Mouse (Mus musculus) C2C12 (cell line): ENCODE measurements around the gene S100a16. TPM values are rescaled to one million over a fixed set of nuclear protein-coding genes. Genes with fewer than 3 reads are reported as not detected.

Experiments
- H3K27me3 ChIP-seq: one replicate; pipeline ENCODE4 v1.6.1; 2011; ENCODE audit not compliant: control insufficient read depth, insufficient read depth, insufficient read length
- H3K36me3 ChIP-seq: one replicate; pipeline ENCODE4 v1.6.1; 2011; ENCODE audit not compliant: control insufficient read depth, insufficient read depth
- H3K4me3 ChIP-seq: one replicate; pipeline ENCODE4 v1.5.1; 2011; ENCODE audit warnings: mild to moderate bottlenecking, control low read depth; ENCODE audit not compliant: poor library complexity, insufficient read depth, severe bottlenecking
- H3K79me2 ChIP-seq: one replicate; pipeline ENCODE4 v1.6.1; 2011; ENCODE audit not compliant: control insufficient read depth, insufficient read depth
- H3K79me3 ChIP-seq: one replicate; pipeline ENCODE4 v1.6.1; 2011; ENCODE audit warnings: low read depth, control low read depth
- H3ac ChIP-seq: one replicate; pipeline ENCODE3; 2011; ENCODE audit warnings: low read depth; ENCODE audit not compliant: control insufficient read depth, insufficient read length
- CEBPB ChIP-seq: IDR thresholded peaks from one replicate; pipeline ENCODE4 v1.6.1; 2011; ENCODE audit warnings: low read depth, mild to moderate bottlenecking, control low read depth, moderate library complexity
- CTCF ChIP-seq: IDR thresholded peaks from one replicate; pipeline ENCODE4 v1.5.1; 2011; ENCODE audit not compliant: control insufficient read depth, insufficient read depth, insufficient read length
- FOSL1 ChIP-seq: IDR thresholded peaks from one replicate; pipeline ENCODE4 v1.8.0; 2011; ENCODE audit warnings: mild to moderate bottlenecking, low read length; ENCODE audit not compliant: poor library complexity, insufficient read depth, severe bottlenecking
- MAX ChIP-seq: IDR thresholded peaks from one replicate; pipeline ENCODE4 v1.6.1; 2011; ENCODE audit warnings: mild to moderate bottlenecking, control low read depth
- MYOD1 ChIP-seq: IDR thresholded peaks from one replicate; pipeline ENCODE4 v1.6.1; 2011; ENCODE audit warnings: low read depth; ENCODE audit not compliant: control insufficient read depth, insufficient read length
- MYOG ChIP-seq: IDR thresholded peaks from one replicate; pipeline ENCODE4 v1.6.1; 2011; ENCODE audit not compliant: control insufficient read depth, insufficient read length; ENCODE audit errors: extremely low read depth
- USF1 ChIP-seq: IDR thresholded peaks from one replicate; pipeline ENCODE4 v1.6.1; 2011; ENCODE audit warnings: low read depth, mild to moderate bottlenecking, control low read depth, moderate library complexity
- polyA plus RNA-seq: library from polyadenylated mRNA; unstranded; fragments of >200 nt; fragmentation: generic; extraction: Trizol; gene quantifications from one replicate; pipeline ENCODE4 v1.2.1, GENCODE M21; 2012; ENCODE audit warnings: missing spikeins

S100a16 gene
- polyA plus RNA-seq, 1 experiment = 49.2 TPM

DNA sequence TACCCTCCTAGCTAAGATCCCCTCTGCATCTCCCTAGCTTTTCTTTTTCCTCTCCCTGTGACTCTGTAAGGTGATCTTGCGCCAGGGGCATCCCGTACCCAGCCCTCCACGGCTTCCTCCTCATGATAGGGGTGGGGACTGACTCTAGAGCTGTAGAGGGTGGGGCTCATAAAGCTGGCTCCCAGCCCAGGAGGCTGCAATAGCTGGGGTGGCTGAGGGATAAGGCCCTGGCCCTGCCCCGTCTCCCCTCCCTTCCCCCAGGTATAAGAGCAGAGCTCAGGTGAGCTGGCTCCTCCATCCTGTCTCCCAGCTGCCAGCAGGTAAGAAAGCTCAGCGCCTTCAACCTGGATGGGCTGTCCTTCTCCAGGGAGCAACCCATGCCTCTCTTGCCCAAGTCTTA lies 10.5 kb upstream of the S100a16 start, which contains the start of gene S100a14:
S100a14 (plus strand) TSS at position 277 of the 400 bp plus-strand sequence.
- H3K79me3 ChIP-seq = no peaks in the 10 kb centered on the region
- H3K79me2 ChIP-seq = no peaks in the 10 kb centered on the region
- H3K36me3 ChIP-seq = peaks cover 12% of the 10 kb centered on the region
- no peak within 1 kb of the TSS for H3ac ChIP-seq
- no peaks in the 10 kb centered on the region for H3K27me3 ChIP-seq
- no peak within 1 kb of the TSS for H3K4me3 ChIP-seq
- TF ChIP-seq MYOD1 = no peak
- TF ChIP-seq MYOG = no peak
- TF ChIP-seq CTCF = no peak
- TF ChIP-seq CEBPB = no peak
- no peak for TF ChIP-seq FOSL1
- TF ChIP-seq USF1 = no peak
- no peak for TF ChIP-seq MAX

DNA sequence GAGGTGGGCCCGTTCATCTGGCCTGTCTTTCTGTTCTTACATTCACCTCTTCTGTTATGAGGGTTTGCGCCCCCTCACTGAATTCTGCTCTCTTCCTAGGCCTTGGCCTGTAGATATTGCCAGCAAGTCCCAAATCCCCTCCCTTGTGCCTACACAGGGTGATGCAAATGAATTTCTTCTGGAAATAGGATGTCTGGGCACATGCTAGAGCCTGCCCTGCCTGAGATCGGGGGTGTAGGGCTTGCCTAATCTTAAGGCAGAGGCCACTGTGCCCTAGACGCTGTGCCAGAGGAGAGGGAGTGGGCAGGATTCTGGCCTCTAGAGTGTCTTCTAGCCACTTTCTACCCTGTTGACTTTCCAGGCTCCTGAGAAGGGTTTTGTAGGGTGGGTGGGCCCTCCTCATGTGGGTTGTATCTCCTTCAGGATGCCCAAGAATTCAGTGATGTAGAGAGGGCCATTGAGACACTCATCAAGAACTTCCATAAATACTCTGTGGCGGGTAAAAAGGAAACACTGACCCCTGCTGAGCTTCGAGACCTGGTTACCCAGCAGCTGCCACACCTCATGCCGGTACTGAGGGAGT lies 9.7 kb upstream of the S100a16 start:
- H3K27me3 ChIP-seq = no peaks in the 10 kb centered on the region
- H3ac ChIP-seq = no peak overlapping the region
- peaks cover 12% of the 10 kb centered on the region for H3K36me3 ChIP-seq
- H3K79me2 ChIP-seq = no peaks in the 10 kb centered on the region
- H3K4me3 ChIP-seq = no peak overlapping the region
- TF ChIP-seq USF1 (no peak), MAX (no peak), MYOG (no peak), FOSL1 (no peak), CTCF (no peak), CEBPB (no peak), MYOD1 (no peak)
- H3K79me3 ChIP-seq = no peaks in the 10 kb centered on the region

DNA sequence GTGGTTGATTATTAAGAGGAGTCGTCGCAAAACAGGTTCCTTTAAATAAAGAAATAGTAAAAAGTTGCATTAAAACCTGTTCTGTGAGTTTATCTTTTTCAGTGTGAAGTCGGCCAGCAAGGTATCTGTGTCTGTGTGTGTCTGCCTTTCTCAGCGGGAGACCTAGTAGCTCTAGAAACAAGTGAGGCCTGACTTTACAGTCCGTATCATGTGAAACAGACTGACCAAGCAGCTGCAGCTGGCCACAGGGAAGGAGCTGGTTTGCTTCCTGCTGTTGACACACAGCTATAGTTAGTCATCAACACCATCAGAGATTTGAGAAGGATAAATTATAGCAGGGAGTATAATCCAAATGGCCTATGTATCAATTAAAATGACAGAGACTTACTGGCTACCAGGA lies 5.3 kb upstream of the S100a16 start:
- no peaks in the 10 kb centered on the region for H3K79me2 ChIP-seq
- peak; percentile 12 for TF ChIP-seq MYOD1
- TF ChIP-seq MAX = no peak
- no peak overlapping the region for H3ac ChIP-seq
- H3K36me3 ChIP-seq = no peaks in the 10 kb centered on the region
- no peak overlapping the region for H3K4me3 ChIP-seq
- no peaks in the 10 kb centered on the region for H3K79me3 ChIP-seq
- H3K27me3 ChIP-seq = no peaks in the 10 kb centered on the region

DNA sequence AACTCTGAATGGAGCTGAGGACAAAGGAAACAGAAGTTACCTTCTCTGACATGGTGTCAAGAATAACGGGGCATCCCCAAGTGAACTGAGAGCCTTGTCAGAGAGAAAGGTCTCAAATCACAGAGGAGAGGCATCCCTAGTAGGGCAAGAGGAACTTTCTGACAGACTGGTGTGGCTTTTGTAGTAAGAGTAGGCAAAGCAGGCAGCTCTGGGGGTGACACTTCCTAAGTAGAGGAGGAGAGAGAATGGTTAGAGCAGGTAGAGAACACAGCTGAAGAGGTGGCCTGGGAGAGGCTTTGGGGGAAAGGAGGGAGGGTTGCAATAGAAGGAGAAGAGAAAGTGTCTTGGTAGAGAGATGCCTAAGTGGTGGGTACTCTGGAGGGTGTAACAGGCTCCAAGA lies 1.6 kb upstream of the S100a16 start:
- Histone ChIP-seq H3K4me3 (no peak overlapping the region), H3K79me2 (no peaks in the 10 kb centered on the region), H3K79me3 (no peaks in the 10 kb centered on the region), H3K27me3 (no peaks in the 10 kb centered on the region), H3K36me3 (no peaks in the 10 kb centered on the region), H3ac (no peak overlapping the region)
- no peak for TF ChIP-seq MYOG
- no peak for TF ChIP-seq CTCF
- TF ChIP-seq MYOD1 = no peak
- TF ChIP-seq MAX = no peak
- no peak for TF ChIP-seq FOSL1
- TF ChIP-seq CEBPB = no peak
- no peak for TF ChIP-seq USF1

DNA sequence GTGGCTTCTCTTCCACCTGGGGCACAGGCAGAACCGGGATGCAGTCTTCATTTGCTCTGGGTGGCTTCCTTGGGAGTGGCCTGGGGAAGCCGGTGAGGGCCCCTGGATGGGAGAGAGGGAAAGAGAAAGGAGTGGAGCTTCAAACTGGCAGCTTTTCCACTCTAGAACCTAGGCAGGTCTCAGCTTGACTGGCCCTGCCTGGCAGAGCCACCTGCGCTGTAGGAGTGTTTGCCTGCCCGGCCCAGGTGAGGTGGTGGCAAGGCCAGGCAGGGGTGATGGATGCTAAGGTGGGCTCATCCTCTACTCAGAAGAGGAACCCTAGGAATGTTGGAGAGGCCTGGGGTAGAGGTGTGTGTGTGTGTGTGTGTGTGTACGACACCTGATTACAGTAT lies 847 bp downstream of the S100a16 start:
- Histone ChIP-seq H3K79me2 (no peaks in the 10 kb centered on the region), H3K27me3 (no peaks in the 10 kb centered on the region), H3K79me3 (no peaks in the 10 kb centered on the region), H3ac (no peak overlapping the region), H3K4me3 (no peak overlapping the region), H3K36me3 (no peaks in the 10 kb centered on the region)
- TF ChIP-seq MAX (no peak), CTCF (no peak)

DNA sequence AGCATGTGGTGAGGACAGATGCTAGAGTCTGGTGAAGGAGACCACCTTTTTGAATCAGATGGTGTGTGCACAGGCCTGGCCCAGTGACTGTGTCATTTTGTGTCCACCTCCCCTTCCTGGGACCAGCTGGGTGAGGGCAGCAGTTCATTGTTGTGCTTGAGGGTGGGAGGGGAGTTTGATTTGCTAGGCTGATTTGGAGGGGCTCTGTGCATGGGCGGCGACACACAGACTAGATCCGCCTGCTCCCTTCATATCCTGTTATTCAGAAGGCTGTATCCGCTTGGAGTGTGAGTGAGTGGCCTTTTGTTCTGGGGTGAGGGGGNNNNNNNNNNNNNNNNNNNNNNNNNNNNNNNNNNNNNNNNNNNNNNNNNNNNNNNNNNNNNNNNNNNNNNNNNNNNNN lies 3.9 kb downstream of the S100a16 start:
- Histone ChIP-seq H3ac (no peak overlapping the region), H3K4me3 (no peak overlapping the region), H3K27me3 (no peaks in the 10 kb centered on the region), H3K79me3 (no peaks in the 10 kb centered on the region), H3K79me2 (no peaks in the 10 kb centered on the region), H3K36me3 (no peaks in the 10 kb centered on the region)
- TF ChIP-seq FOSL1 = no peak
- TF ChIP-seq CTCF = no peak
